Comparison of ENCODE assay signal across 16 mouse cellular contexts in the genomic region with DNA sequence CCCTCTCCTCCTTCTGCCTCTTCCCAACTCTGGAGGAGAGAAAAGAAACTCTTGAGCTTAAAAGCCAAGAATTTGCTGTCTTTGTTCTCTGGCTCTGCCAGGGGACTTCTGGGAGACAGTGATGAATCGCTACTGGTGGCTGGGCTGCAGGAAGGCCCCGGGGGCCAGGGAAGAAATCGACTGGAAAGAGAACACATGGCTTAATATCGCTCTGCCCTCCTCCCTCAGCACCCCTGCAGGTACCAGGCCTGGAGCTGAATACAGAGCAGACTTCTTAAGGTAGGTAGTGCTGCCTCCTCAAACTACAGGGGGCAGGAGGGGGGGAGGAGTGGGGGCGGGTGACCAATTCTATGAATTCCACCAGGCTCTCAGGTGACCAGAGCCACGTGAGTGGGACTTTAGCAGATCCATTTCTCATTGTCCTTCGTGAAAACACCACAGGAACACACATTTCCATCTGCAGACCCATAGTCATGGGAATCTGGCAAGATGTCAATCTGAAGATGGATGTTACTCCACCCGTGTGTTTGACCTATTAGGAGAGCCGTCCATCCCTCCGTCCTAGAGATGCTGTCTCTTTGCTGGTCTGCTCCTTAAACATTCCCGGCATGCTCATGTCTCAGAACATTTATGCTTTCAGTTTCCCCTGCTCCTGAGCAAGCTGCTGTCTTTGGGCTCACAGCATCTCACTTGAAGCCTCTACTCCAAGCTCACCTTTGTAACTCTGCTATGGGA.
A peak's percentile ranks its signal among the peaks of the same experiment; 100 is the strongest.
DNase-seq lines count a peak whose midpoint lies in the region; ATAC-seq and TF ChIP-seq lines count a peak whose summit lies in the region.
"Had no signal": no experiment of that assay in that cellular context is flagged by ENCODE, and none has a peak within 500 bp of the region (broad histone marks: within the 10 kb centered on the region; RNA-seq: fewer than 3 reads in every experiment).

No protein-coding gene starts in this region.

- no peak overlapping the region for H3K4me3 ChIP-seq in neural tube, embryonic 15.5 days (replicated peaks)
- H3K4me3 ChIP-seq in heart, adult 2 months: no peak overlapping the region
- H3K4me3 ChIP-seq: forebrain, embryonic 12.5 days; heart, embryonic 15.5 days; stomach, embryonic 15.5 days had no signal

- peaks cover 17% of the 10 kb centered on the region for H3K4me1 ChIP-seq in neural tube, embryonic 15.5 days
- no peaks in the 10 kb centered on the region; the same call in 1 of the 2 replicates for H3K4me1 ChIP-seq in heart, adult 2 months (ENCODE audit: control insufficient read depth, insufficient read depth, low read length)
- H3K4me1 ChIP-seq: heart, embryonic 15.5 days; stomach, embryonic 15.5 days had no signal

- 28% methylated on average over 11 of the region's 11 CpGs for WGBS in neural tube, embryonic 15.5 days
- WGBS in heart, adult 2 months: 38% methylated on average over 11 of the region's 11 CpGs

- no peak for TF ChIP-seq POLR2A in heart, adult 2 months (IDR thresholded peaks at IDR 0.05; ENCODE audit: insufficient read depth, low read depth, low read length)

- no peaks in the 10 kb centered on the region for H3K9me3 ChIP-seq in neural tube, embryonic 15.5 days (replicated peaks)
- H3K9me3 ChIP-seq: forebrain, embryonic 12.5 days; heart, embryonic 15.5 days; stomach, embryonic 15.5 days had no signal

- H3K4me2 ChIP-seq in neural tube, embryonic 15.5 days: no peak overlapping the region
- H3K4me2 ChIP-seq: forebrain, embryonic 12.5 days; heart, embryonic 15.5 days; stomach, embryonic 15.5 days had no signal

- no peak for TF ChIP-seq EP300 in heart, adult 2 months (IDR thresholded peaks at IDR 0.05; ENCODE audit: insufficient read depth, low read depth, low read length)

- peak overlapping the region; percentile 23; the same call in 1 of the 2 replicates for H3K27ac ChIP-seq in neural tube, embryonic 15.5 days (replicated peaks)
- no peak overlapping the region; the same call in 1 of the 2 replicates for H3K27ac ChIP-seq in heart, adult 2 months
- H3K27ac ChIP-seq: forebrain, embryonic 12.5 days; heart, embryonic 15.5 days; kidney, postnatal 0 days; liver, embryonic 14.5 days; macrophage; stomach, embryonic 15.5 days had no signal

- TF ChIP-seq CTCF in heart, adult 2 months (IDR thresholded peaks at IDR 0.05): no peak

- H3K36me3 ChIP-seq in neural tube, embryonic 15.5 days: no peaks in the 10 kb centered on the region
- H3K36me3 ChIP-seq in heart, adult 2 months (ENCODE audit: control insufficient read depth, insufficient read depth, low read length): no peaks in the 10 kb centered on the region
- H3K36me3 ChIP-seq: forebrain, embryonic 12.5 days; heart, embryonic 15.5 days; stomach, embryonic 15.5 days had no signal

- intact Hi-C loops in heart, adult 2 months (cut with DNase I): no loop called here

- H3K79me2 ChIP-seq in heart, adult 2 months (replicated peaks; ENCODE audit: control insufficient read depth, insufficient read depth, low read length): no peaks in the 10 kb centered on the region

- no peaks in the 10 kb centered on the region for H3K27me3 ChIP-seq in neural tube, embryonic 15.5 days (replicated peaks)
- H3K27me3 ChIP-seq in heart, adult 2 months (ENCODE audit: control insufficient read depth, insufficient read depth, low read length): no peaks in the 10 kb centered on the region
- H3K27me3 ChIP-seq: forebrain, embryonic 12.5 days; heart, embryonic 15.5 days; stomach, embryonic 15.5 days had no signal

- DNase-seq in cerebellum, postnatal 10 days: peak; percentile 40 to 74
- no peak for DNase-seq in cerebellum, adult 8-10 months
- peak; percentile 42 for DNase-seq in retina, postnatal 1 day
- no peak for DNase-seq in retina, embryonic 14.5 days (ENCODE audit: low spot score)
- DNase-seq in kidney, postnatal 10 days: peak; percentile 40
- DNase-seq in heart, adult 2 months: no peak
- no peak for DNase-seq in left cerebral cortex, adult 11 months (ENCODE audit: low spot score)
- DNase-seq: gastrocnemius, postnatal 25 days; thymus, postnatal 36 days had no signal

- no peak overlapping the region for H3K9ac ChIP-seq in neural tube, embryonic 15.5 days (replicated peaks)
- H3K9ac ChIP-seq in heart, adult 2 months (ENCODE audit: low read depth, low read length): no peak overlapping the region
- H3K9ac ChIP-seq: forebrain, embryonic 12.5 days; heart, embryonic 15.5 days; liver, embryonic 14.5 days; stomach, embryonic 15.5 days had no signal

- ATAC-seq in neural tube, embryonic 15.5 days (ENCODE audit: low FRiP score): no peak

Comparison
In these comparisons a context has a peak if more than half of its experiments do, and no peak if none do; other contexts are left out.
1. DNase-seq: peak in cerebellum, postnatal 10 days (2 of 2), retina, postnatal 1 day (single experiment) and kidney, postnatal 10 days (single experiment); none in cerebellum, adult 8-10 months (single experiment), retina, embryonic 14.5 days (single experiment), heart, adult 2 months (0 of 2) and left cerebral cortex, adult 11 months (single experiment).